Mouse (Mus musculus) liver, embryonic 13.5 days (tissue): Measurements from ENCODE around the gene Tmem258. TPM values are rescaled to one million over a fixed set of nuclear protein-coding genes. Genes with fewer than 3 reads are reported as not detected.
"Not testable (repeated sequence)": the region's sequence is repeated elsewhere in the genome, so short reads cannot be mapped to it uniquely, and the experiment has no call there.

Source experiments
- ATAC-seq: fragments of 200-750 bp; cut with Nextera tagmentation; 2 replicates; pipeline ENCODE4 v1.8.0; 2017; ENCODE audit warnings: low read depth, mild to moderate bottlenecking, moderate number of reproducible peaks, moderate library complexity
- DNase-seq: peaks from one replicate; pipeline ENCODE4 v3.0.0; 2022
- H3K27ac ChIP-seq: fragments of 300-500 bp; sonication (generic); 2 replicates; pipeline ENCODE4 v1.5.1; 2015; ENCODE audit warnings: moderate library complexity, mild to moderate bottlenecking, inconsistent platforms
- H3K27me3 ChIP-seq: fragments of 300-500 bp; sonication (generic); 2 replicates; pipeline ENCODE4 v1.6.1; 2015; ENCODE audit warnings: mild to moderate bottlenecking, inconsistent platforms
- H3K36me3 ChIP-seq: fragments of 300-500 bp; sonication (generic); 2 replicates; pipeline ENCODE4 v1.6.1; 2015; ENCODE audit warnings: mild to moderate bottlenecking, inconsistent platforms
- H3K4me1 ChIP-seq: fragments of 300-500 bp; sonication (generic); replicated peaks from 2 replicates; pipeline ENCODE4 v1.6.1; 2015; ENCODE audit warnings: inconsistent platforms
- H3K4me2 ChIP-seq: fragments of 300-500 bp; sonication (generic); 2 replicates; pipeline ENCODE4 v1.6.1; 2015; ENCODE audit warnings: inconsistent platforms, mild to moderate bottlenecking, moderate library complexity
- H3K4me3 ChIP-seq: fragments of 300-500 bp; sonication (generic); replicated peaks from 2 replicates; pipeline ENCODE4 v1.5.1; 2015; ENCODE audit warnings: mild to moderate bottlenecking, inconsistent platforms
- H3K9ac ChIP-seq: fragments of 300-500 bp; sonication (generic); 2 replicates; pipeline ENCODE4 v1.6.1; 2015; ENCODE audit warnings: mild to moderate bottlenecking, inconsistent platforms
- H3K9me3 ChIP-seq: fragments of 300-500 bp; sonication (generic); replicated peaks from 2 replicates; pipeline ENCODE4 v1.6.1; 2016; ENCODE audit warnings: inconsistent platforms
- WGBS: fragments of 180-500 bp; shearing (Covaris S2); methylation state at CpG from one replicate; pipeline ENCODE4 v1.1.7; 2015; ENCODE audit not compliant: insufficient replicate concordance; 5-methylcytosine and 5-hydroxymethylcytosine counted together
- polyA plus RNA-seq: library from polyadenylated mRNA; unstranded; fragments of >200 nt; fragmentation: Nextera tagmentation; extraction: Ambion mirVana; gene quantifications from 2 replicates; pipeline ENCODE4 v1.2.1, GENCODE M21; 2015

Tmem258 gene
- 332 and 375 TPM in 2 replicates for polyA plus RNA-seq

DNA sequence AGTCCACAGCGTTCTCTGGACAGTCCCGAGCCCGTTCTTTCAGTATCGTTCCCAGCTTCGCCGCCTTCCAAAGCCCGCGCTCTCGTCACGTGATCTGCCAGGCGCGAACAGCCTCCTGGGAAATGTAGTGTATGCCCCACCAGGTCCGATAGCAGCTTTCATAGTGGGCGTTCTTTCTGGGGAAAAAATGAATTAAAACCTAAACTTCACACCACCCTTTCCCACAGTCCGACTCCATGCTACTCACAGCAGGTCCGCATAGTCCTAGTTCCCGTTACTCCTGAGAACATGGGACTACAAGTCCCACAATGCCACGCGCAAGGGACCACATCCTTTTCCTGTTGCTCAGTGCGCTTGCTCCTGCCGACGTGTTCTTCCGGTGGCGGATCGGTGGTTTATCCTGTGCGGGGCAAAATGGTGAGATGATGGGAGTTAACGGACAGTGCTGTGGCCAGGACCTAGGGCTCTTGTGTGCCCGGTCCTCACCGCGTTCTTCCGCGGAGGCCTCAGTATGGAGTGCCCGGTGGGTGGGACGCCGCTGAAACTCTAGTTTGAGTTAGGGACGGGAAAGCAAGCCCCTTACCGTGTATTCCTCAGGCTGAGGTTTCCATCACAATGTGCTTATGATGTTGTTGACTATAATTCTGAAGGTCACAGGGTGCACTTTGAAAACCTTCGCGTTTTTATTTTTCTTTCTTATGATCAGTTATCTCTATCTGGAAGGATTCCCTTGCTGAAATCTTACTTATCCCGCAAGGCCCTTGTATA lies at the start of gene Tmem258, which contains the start of gene Fen1:
TSS of gene Tmem258 (plus strand) at position 167 of the 768 bp plus-strand sequence.
TSS of gene Fen1 (minus strand) at position 322 of the 768 bp plus-strand sequence.
- Histone ChIP-seq H3K4me2 (peak within 1 kb of the TSS; percentile 96), H3K4me3 (peak within 1 kb of the TSS; percentile 91), H3K36me3 (peaks cover 68% of the 10 kb centered on the region), H3K9ac (peak within 1 kb of the TSS; percentile 94), H3K4me1 (peaks cover 51% of the 10 kb centered on the region), H3K9me3 (no peaks in the 10 kb centered on the region), H3K27me3 (no peaks in the 10 kb centered on the region), H3K27ac (peak within 1 kb of the TSS; percentile 96)
- peak; percentile 87 for DNase-seq
- WGBS = under 1% methylated on average over 40 of the region's 40 CpGs
- peak; percentile 80 for ATAC-seq

DNA sequence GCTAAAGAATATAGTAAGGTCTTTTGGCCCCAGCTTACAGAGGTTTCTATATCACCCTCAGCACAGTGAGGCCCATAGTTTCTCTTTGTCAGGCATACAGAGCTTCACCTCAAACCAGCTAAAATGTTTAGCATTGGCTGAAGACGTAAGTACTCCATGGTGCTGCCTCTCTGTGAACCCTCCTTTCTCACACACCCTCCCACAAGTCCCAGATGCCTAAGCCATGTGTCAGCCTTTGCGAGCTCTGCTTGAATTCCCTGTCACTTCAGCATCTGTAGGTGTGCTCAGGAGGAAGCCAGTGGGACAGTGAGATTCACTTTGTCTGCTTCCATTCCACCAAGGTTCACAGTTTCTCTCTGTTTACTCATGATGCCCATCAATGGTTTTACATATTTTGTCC lies 46.1 kb upstream of the Tmem258 start:
- ATAC-seq = no peak
- no peaks in the 10 kb centered on the region for H3K27me3 ChIP-seq
- H3K36me3 ChIP-seq = no peaks in the 10 kb centered on the region
- WGBS = 81% methylated on average over 2 of the region's 2 CpGs
- no peak overlapping the region for H3K4me3 ChIP-seq
- H3K27ac ChIP-seq = no peak overlapping the region
- no peak overlapping the region for H3K4me2 ChIP-seq
- no peaks in the 10 kb centered on the region for H3K9me3 ChIP-seq
- H3K9ac ChIP-seq = no peak overlapping the region
- DNase-seq = no peak
- H3K4me1 ChIP-seq = no peaks in the 10 kb centered on the region

DNA sequence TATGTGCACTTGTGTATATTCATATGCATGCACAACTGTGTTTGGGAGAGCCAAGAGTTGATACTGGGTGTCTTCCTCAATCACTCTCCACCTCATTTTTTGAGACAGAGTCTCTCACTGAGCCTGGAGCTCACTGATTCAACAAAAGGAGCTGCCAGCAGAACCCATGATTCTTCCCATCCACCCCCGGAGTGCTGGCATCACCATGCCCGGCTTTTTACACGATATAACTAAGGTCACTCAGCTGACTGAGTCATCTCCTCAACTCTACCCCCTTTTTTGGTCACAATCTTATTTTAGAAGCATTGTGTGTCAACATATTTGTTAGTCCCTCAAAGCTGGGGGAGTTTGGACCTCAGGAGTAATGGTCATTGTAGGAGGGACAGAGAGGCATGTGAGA lies 39.9 kb upstream of the Tmem258 start:
- DNase-seq = no peak
- H3K9ac ChIP-seq = no peak overlapping the region

GRCm38 (mm10) chr19:10165928-10166327 lies 37.9 kb upstream of the Tmem258 start:
- H3K9me3 ChIP-seq, H3K4me3 ChIP-seq, H3K9ac ChIP-seq, DNase-seq, ATAC-seq, H3K4me2 ChIP-seq, H3K27me3 ChIP-seq, H3K27ac ChIP-seq, H3K36me3 ChIP-seq: not testable (repeated sequence)
- peaks cover 17% of the 10 kb centered on the region for H3K4me1 ChIP-seq
- 64% methylated on average over 4 of the region's 4 CpGs for WGBS

More for the DNA sequence above, 39.9 kb upstream of the Tmem258 start:
- H3K4me2 ChIP-seq = no peak overlapping the region
- no peaks in the 10 kb centered on the region for H3K36me3 ChIP-seq
- no peaks in the 10 kb centered on the region for H3K9me3 ChIP-seq
- H3K27me3 ChIP-seq = no peaks in the 10 kb centered on the region
- no peak for ATAC-seq
- no peaks in the 10 kb centered on the region for H3K4me1 ChIP-seq
- H3K4me3 ChIP-seq = no peak overlapping the region
- no peak overlapping the region for H3K27ac ChIP-seq
- 74% methylated on average over 3 of the region's 3 CpGs for WGBS

GRCm38 (mm10) chr19:10167112-10167511 lies 36.7 kb upstream of the Tmem258 start:
- no peak for DNase-seq

GRCm38 (mm10) chr19:10167951-10168350 lies 35.9 kb upstream of the Tmem258 start:
- Histone ChIP-seq H3K36me3 (no peaks in the 10 kb centered on the region), H3K27me3 (no peaks in the 10 kb centered on the region), H3K9me3 (no peaks in the 10 kb centered on the region), H3K9ac (no peak overlapping the region), H3K27ac (no peak overlapping the region), H3K4me1 (peaks cover 38% of the 10 kb centered on the region), H3K4me3 (no peak overlapping the region), H3K4me2 (no peak overlapping the region)
- ATAC-seq (no peak), DNase-seq (no peak)
- WGBS = 80% methylated on average over 1 of the region's 1 CpGs

More at GRCm38 (mm10) chr19:10167112-10167511, 36.7 kb upstream of the Tmem258 start:
- Histone ChIP-seq H3K9ac (no peak overlapping the region), H3K9me3 (no peaks in the 10 kb centered on the region), H3K4me1 (peaks cover 29% of the 10 kb centered on the region), H3K4me3 (no peak overlapping the region), H3K27ac (no peak overlapping the region), H3K27me3 (no peaks in the 10 kb centered on the region), H3K4me2 (no peak overlapping the region), H3K36me3 (no peaks in the 10 kb centered on the region)
- no peak for ATAC-seq
- 59% methylated on average over 4 of the region's 4 CpGs for WGBS

DNA sequence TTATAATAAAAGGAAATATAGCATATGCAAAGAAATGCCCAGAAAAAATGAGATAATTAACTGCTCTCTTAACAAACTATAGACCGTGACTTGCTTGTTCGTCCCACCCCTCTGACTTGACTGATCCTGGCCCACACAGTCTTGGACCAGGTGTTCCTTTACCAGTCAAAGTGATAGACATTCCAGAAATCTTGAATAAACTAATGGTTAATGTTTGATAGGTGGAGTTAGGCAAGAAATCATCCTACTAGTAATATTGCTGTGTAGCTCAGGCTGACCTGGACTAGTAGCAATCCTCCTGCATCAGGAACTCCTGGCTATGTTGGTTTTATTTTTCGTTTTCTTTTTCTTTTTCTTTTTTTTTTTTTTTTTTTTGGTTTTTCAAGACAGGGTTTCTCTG lies 35.4 kb upstream of the Tmem258 start:
- no peaks in the 10 kb centered on the region for H3K9me3 ChIP-seq
- 82% methylated on average over 3 of the region's 3 CpGs for WGBS
- no peaks in the 10 kb centered on the region for H3K36me3 ChIP-seq
- H3K27ac ChIP-seq = no peak overlapping the region
- no peak overlapping the region for H3K4me3 ChIP-seq
- no peak overlapping the region for H3K9ac ChIP-seq
- DNase-seq = no peak
- no peaks in the 10 kb centered on the region for H3K27me3 ChIP-seq
- no peak overlapping the region for H3K4me2 ChIP-seq
- peaks cover 43% of the 10 kb centered on the region for H3K4me1 ChIP-seq
- ATAC-seq = no peak

DNA sequence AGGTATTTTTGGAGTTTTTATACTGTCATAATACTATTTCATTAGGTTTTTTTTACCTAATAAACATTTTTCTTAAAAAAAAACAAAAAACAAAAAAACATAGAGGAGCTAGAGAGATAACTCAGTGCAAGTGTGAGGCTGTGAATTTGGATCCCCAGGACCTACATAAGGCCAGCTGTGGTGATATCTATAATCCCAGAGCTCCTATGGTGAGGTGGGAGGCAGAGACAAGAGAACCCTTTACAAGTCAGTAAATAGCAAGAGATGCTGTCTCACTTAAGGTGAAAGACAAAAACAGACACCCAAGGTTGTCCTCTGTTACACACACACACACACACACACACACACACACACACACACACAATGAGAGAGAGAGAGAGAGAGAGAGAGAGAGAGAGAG lies 34.6 kb upstream of the Tmem258 start:
- peak; percentile 35; the same call in 1 of the 2 replicates for ATAC-seq
- no peak for DNase-seq
- H3K36me3 ChIP-seq = no peaks in the 10 kb centered on the region
- H3K9me3 ChIP-seq = no peaks in the 10 kb centered on the region
- H3K4me1 ChIP-seq = peaks cover 50% of the 10 kb centered on the region
- H3K27me3 ChIP-seq = no peaks in the 10 kb centered on the region
- H3K4me2 ChIP-seq = no peak overlapping the region
- no peak overlapping the region for H3K4me3 ChIP-seq
- peak overlapping the region; percentile 47; the same call in 1 of the 2 replicates for H3K27ac ChIP-seq
- H3K9ac ChIP-seq = no peak overlapping the region

GRCm38 (mm10) chr19:10169692-10170330 lies 34.0 kb upstream of the Tmem258 start:
- H3K9ac ChIP-seq, ATAC-seq, H3K36me3 ChIP-seq, H3K4me3 ChIP-seq, H3K4me2 ChIP-seq, DNase-seq, H3K27me3 ChIP-seq, H3K9me3 ChIP-seq: not testable (repeated sequence)
- 84% methylated on average over 3 of the region's 3 CpGs for WGBS
- Histone ChIP-seq H3K27ac (peak overlapping the region; percentile 47), H3K4me1 (peaks cover 56% of the 10 kb centered on the region)

- WGBS = 74% methylated on average over 1 of the region's 1 CpGs
- peaks cover 60% of the 10 kb centered on the region for H3K4me1 ChIP-seq
- no peaks in the 10 kb centered on the region for H3K36me3 ChIP-seq
- no peak for ATAC-seq
- no peak overlapping the region for H3K4me3 ChIP-seq
- DNase-seq = no peak
- H3K27ac ChIP-seq = peak overlapping the region; percentile 56
- no peak overlapping the region for H3K4me2 ChIP-seq
- no peak overlapping the region for H3K9ac ChIP-seq
- no peaks in the 10 kb centered on the region for H3K27me3 ChIP-seq
- H3K9me3 ChIP-seq = no peaks in the 10 kb centered on the region
Measured at GRCm38 (mm10) chr19:10170466-10170865, 33.3 kb upstream of the Tmem258 start.

GRCm38 (mm10) chr19:10171359-10171758 lies 32.5 kb upstream of the Tmem258 start:
- Histone ChIP-seq H3K9ac (no peak overlapping the region), H3K9me3 (no peaks in the 10 kb centered on the region), H3K4me3 (no peak overlapping the region), H3K4me2 (no peak overlapping the region), H3K36me3 (no peaks in the 10 kb centered on the region), H3K4me1 (peaks cover 60% of the 10 kb centered on the region), H3K27me3 (no peaks in the 10 kb centered on the region), H3K27ac (peak overlapping the region; percentile 94)
- DNase-seq = no peak
- 64% methylated on average over 7 of the region's 7 CpGs for WGBS
- no peak for ATAC-seq
